Mouse (Mus musculus) kidney, embryonic 15.5 days (tissue): Measurements from ENCODE around the gene Ankrd11. TPM values are rescaled to one million over a fixed set of nuclear protein-coding genes. Genes with fewer than 3 reads are reported as not detected.

Experiments used
- ATAC-seq: fragments of 200-750 bp; cut with Nextera tagmentation; replicated peaks from 2 replicates; pipeline ENCODE4 v1.8.0; 2017; ENCODE audit warnings: moderate TSS enrichment; ENCODE audit not compliant: low FRiP score
- H3K27ac ChIP-seq: fragments of 300-500 bp; sonication (generic); 2 replicates; pipeline ENCODE4 v1.5.1; 2015; ENCODE audit warnings: mild to moderate bottlenecking, inconsistent platforms
- H3K27me3 ChIP-seq: fragments of 300-500 bp; sonication (generic); 2 replicates; pipeline ENCODE4 v1.6.1; 2015; ENCODE audit warnings: inconsistent platforms
- H3K36me3 ChIP-seq: fragments of 300-500 bp; sonication (generic); 2 replicates; pipeline ENCODE4 v1.6.1; 2015; ENCODE audit warnings: inconsistent platforms
- H3K4me1 ChIP-seq: fragments of 300-500 bp; sonication (generic); 2 replicates; pipeline ENCODE4 v1.6.1; 2015; ENCODE audit warnings: inconsistent platforms
- H3K4me2 ChIP-seq: fragments of 300-500 bp; sonication (generic); 2 replicates; pipeline ENCODE4 v1.6.1; 2015; ENCODE audit warnings: moderate library complexity, mild to moderate bottlenecking, inconsistent platforms
- H3K4me3 ChIP-seq: fragments of 300-500 bp; sonication (generic); replicated peaks from 2 replicates; pipeline ENCODE4 v1.5.1; 2015; ENCODE audit warnings: mild to moderate bottlenecking, inconsistent platforms
- H3K9ac ChIP-seq: fragments of 300-500 bp; sonication (generic); 2 replicates; pipeline ENCODE4 v1.6.1; 2015; ENCODE audit warnings: mild to moderate bottlenecking, inconsistent platforms
- H3K9me3 ChIP-seq: fragments of 300-500 bp; sonication (generic); replicated peaks from 2 replicates; pipeline ENCODE4 v1.6.1; 2016; ENCODE audit warnings: inconsistent platforms
- WGBS: fragments of 180-500 bp; shearing (Covaris S2); methylation state at CpG from one replicate; pipeline ENCODE4 v1.1.7; 2015; ENCODE audit warnings: mixed read lengths; 5-methylcytosine and 5-hydroxymethylcytosine counted together
- polyA plus RNA-seq: library from polyadenylated mRNA; unstranded; fragments of >200 nt; fragmentation: Nextera tagmentation; extraction: Ambion mirVana; gene quantifications from 2 replicates; pipeline ENCODE4 v1.2.1, GENCODE M21; 2015

The Ankrd11 gene
- polyA plus RNA-seq, 1 experiment from 2014 or later = 33.5 TPM

DNA sequence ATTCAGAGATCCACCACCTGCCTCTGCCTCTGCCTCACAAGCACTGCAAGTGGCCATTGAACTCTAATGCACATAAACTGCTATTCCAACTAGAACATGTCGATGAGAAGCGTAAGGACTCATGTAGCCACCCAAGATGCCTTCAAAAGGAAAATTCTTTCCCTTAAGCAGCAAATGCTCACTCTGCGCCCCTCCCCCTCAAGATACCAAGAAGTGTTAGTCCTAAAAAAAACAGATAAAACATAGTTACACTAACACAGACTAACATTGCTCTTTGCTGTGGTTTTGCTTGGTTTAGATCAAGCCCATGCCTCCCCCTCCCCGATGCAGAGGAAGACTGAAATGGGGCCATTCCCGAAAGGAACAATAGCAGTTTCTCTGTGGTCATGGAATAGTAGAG, 90.6 kb downstream of the Ankrd11 start:
- Histone ChIP-seq H3K4me1 (peaks cover 27% of the 10 kb centered on the region), H3K4me3 (no peak overlapping the region), H3K36me3 (no peaks in the 10 kb centered on the region), H3K9ac (no peak overlapping the region), H3K9me3 (no peaks in the 10 kb centered on the region), H3K27ac (no peak overlapping the region), H3K27me3 (no peaks in the 10 kb centered on the region), H3K4me2 (no peak overlapping the region)
- 89% methylated on average over 5 of the region's 5 CpGs for WGBS
- ATAC-seq = no peak

DNA sequence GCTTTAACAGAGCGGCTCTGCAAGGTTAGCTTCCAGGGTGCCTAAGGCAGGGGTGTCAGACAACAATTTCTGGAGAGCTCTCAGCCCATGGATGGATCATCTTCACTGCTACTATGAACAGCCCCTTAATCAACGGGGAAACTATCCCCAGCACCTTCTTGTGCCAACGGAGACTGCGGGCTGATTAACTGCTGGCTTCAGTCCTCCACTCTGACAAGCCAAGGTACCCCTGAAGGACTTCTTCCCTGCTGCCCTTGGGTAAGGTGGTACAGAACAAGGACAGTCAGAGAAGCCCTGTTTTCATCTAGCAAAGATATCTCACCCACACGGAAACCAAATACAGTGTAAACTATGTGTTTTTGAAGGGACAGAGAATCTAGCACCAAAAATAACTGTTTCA, 92.4 kb downstream of the Ankrd11 start:
- no peak for ATAC-seq
- no peak overlapping the region for H3K9ac ChIP-seq
- WGBS = 72% methylated on average over 5 of the region's 5 CpGs
- no peak overlapping the region for H3K27ac ChIP-seq
- H3K4me1 ChIP-seq = peaks cover 27% of the 10 kb centered on the region
- H3K9me3 ChIP-seq = no peaks in the 10 kb centered on the region
- H3K27me3 ChIP-seq = no peaks in the 10 kb centered on the region
- H3K36me3 ChIP-seq = no peaks in the 10 kb centered on the region
- no peak overlapping the region for H3K4me2 ChIP-seq
- no peak overlapping the region for H3K4me3 ChIP-seq

DNA sequence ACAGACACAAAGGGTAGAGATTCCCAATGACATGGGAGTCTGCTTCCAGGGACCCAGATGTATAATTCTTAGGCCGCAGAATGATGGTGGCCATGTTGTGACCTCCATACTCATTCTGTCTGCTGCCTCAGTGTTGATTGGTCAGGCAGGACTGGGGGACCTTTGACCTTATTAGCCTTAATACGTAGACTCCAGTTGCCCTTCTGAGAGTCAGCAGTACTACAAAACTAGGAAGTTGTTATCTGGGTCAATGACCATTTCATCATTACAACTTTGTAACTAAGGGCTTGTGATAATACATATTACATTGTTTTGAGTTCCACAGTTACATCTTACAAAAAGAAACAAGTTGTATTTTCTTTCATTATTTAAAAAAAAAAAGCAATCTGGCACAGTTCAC, 96.3 kb downstream of the Ankrd11 start:
- H3K4me1 ChIP-seq = peaks cover 23% of the 10 kb centered on the region

DNA sequence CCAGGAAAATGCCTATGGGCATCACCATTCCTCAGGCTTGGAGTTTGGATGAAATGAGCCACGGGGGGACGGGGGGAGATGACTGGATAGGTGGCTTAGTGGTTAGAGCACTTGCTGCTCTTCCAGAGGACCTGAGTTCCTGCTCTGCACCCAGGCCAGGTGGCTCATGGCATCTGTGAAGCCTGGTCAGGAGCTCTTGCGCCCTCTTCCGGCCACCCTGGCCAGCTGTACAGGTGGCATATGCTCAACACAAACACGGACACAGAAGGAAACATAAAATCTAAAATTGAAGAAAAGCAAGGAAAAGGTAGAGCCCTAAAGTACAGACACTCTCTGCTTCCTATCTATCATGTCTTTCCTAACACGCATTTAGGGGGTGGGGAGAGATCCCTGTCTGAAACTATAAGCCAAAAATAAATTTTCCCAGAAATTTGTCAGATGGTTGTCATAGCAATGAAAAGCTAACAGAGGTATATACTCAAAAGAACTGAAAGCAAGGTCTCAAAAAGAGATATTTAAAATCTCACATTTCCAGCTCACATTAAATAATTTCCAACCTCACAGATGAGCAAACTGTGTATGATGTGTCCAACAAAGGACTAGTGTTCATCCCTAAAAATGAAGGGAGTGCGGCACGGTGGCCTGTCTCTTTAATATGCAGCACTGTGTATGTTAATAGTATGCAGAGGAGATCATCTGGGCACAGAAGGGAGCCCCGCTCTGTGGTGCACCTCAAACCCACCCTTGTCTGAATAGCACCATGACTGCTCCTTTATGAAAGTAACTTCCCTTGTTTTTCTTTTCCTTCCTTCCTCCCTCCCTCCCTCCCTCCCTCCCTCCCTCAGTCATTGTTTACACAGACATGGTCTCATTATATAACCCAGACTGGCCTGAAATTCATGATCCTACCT, 99.0 kb downstream of the Ankrd11 start:
- no peaks in the 10 kb centered on the region for H3K36me3 ChIP-seq
- H3K27ac ChIP-seq = no peak overlapping the region
- H3K4me2 ChIP-seq = no peak overlapping the region
- H3K4me3 ChIP-seq = no peak overlapping the region
- no peaks in the 10 kb centered on the region for H3K27me3 ChIP-seq
- no peak for ATAC-seq
- H3K4me1 ChIP-seq = peaks cover 26% of the 10 kb centered on the region
- H3K9me3 ChIP-seq = no peaks in the 10 kb centered on the region
- H3K9ac ChIP-seq = no peak overlapping the region
- WGBS = 82% methylated on average over 9 of the region's 9 CpGs

More for the DNA sequence above, 96.3 kb downstream of the Ankrd11 start:
- Histone ChIP-seq H3K9ac (no peak overlapping the region), H3K9me3 (no peaks in the 10 kb centered on the region), H3K27ac (no peak overlapping the region), H3K4me2 (no peak overlapping the region), H3K27me3 (no peaks in the 10 kb centered on the region), H3K36me3 (no peaks in the 10 kb centered on the region), H3K4me3 (no peak overlapping the region)
- no peak for ATAC-seq
- WGBS = 79% methylated on average over 2 of the region's 2 CpGs

DNA sequence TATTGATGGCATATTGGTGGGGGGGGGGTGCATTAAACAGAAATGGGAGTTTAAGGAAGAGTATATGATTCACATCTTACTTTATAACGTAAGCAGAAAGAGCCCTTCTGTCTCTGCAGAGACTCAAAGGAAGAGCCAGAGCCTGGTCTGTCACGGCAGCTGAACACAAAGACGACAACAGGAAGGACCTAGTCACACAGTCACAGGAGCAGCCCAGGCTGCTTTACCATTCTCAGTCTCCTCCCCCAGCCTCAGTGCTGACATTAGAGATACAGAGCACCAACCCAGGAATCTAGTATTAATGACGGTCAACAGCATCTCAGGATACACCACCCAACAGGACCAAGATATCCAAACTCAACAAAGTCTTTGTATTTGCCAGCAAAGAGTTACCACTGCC, 103.5 kb downstream of the Ankrd11 start:
- H3K4me1 ChIP-seq = peaks cover 45% of the 10 kb centered on the region
- H3K9me3 ChIP-seq = no peaks in the 10 kb centered on the region
- H3K4me2 ChIP-seq = no peak overlapping the region
- WGBS = 18% methylated on average over 4 of the region's 4 CpGs
- no peaks in the 10 kb centered on the region for H3K27me3 ChIP-seq
- no peaks in the 10 kb centered on the region for H3K36me3 ChIP-seq
- ATAC-seq = 0 out of 2 replicates have a peak, but pooled peaks have one; percentile 64
- H3K9ac ChIP-seq = no peak overlapping the region
- peak overlapping the region; percentile 59 for H3K27ac ChIP-seq
- no peak overlapping the region for H3K4me3 ChIP-seq

DNA sequence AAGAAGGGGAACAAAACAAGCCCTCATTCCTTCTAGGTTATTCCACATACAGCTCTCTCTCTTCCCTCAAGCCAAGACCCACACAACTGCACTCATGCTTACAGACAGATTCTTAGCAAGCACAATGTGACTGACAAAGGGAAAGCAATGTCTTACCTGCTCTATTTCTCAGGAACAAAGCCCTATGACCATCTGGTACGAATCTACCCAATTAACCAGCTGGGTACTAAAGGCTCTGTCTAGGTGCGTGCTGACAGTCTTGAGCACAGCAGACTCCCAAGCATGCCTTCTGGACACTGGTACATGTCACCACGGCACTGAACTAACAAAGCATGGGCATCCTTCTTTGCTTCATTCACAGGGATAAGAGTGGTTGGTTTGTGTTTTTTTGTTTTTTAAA, 103.9 kb downstream of the Ankrd11 start:
- no peak overlapping the region for H3K9ac ChIP-seq
- H3K4me3 ChIP-seq = no peak overlapping the region
- H3K27ac ChIP-seq = peak overlapping the region; percentile 59
- H3K4me2 ChIP-seq = no peak overlapping the region
- 74% methylated on average over 3 of the region's 3 CpGs for WGBS
- no peak for ATAC-seq
- no peaks in the 10 kb centered on the region for H3K9me3 ChIP-seq
- H3K4me1 ChIP-seq = peaks cover 45% of the 10 kb centered on the region
- H3K27me3 ChIP-seq = no peaks in the 10 kb centered on the region
- H3K36me3 ChIP-seq = no peaks in the 10 kb centered on the region

DNA sequence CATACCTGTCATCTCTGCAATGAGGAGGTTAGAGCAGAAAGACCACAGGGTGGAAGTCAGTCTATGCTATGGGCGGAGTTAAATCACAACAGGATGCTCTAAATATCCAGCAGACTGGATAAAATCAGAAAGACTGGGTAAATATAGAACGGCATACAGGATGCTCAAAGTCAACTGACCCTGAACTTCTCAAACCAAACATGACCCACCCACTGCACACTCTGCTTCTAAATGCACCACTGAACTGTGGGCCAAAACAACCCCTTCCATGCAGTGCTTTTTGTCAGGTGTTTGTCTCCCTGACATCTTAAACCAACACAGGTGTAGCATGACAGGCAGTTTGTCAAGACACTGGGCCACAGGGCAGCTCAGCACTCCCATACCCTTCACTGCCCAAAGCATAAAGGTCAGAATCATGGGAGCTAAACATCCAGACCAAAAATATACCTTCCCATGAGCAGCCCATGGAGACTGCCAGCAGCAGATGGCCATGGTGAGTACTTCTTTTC, 104.5 kb downstream of the Ankrd11 start:
- ATAC-seq = no peak
- H3K4me2 ChIP-seq = no peak overlapping the region
- 52% methylated on average over 2 of the region's 2 CpGs for WGBS
- no peak overlapping the region for H3K4me3 ChIP-seq
- H3K9ac ChIP-seq = no peak overlapping the region
- H3K27me3 ChIP-seq = no peaks in the 10 kb centered on the region
- 0 out of 2 replicates have a peak overlapping the region, but pooled peaks have one; percentile 59 for H3K27ac ChIP-seq
- H3K9me3 ChIP-seq = no peaks in the 10 kb centered on the region
- H3K36me3 ChIP-seq = no peaks in the 10 kb centered on the region
- peaks cover 48% of the 10 kb centered on the region for H3K4me1 ChIP-seq

DNA sequence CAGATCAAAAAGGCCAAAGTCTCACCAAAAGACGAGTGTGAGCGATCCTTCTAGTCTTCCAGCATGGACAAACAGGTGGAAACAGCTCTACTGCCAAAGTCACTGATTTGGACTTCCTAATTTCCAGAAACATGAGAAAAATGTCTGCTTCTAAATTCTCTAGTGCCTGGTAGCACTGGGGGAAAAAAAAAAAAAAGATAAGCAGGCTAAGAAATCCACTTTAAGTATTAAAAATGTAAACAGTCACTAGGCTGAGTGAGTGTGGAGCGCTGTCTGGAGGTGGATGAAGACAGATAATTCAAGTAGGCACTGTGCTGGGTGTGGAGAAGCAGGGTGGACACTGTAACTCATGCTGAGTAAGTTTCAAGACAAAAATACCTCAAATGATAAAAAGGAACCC, 106.2 kb downstream of the Ankrd11 start:
- Histone ChIP-seq H3K9me3 (no peaks in the 10 kb centered on the region), H3K9ac (no peak overlapping the region), H3K4me3 (no peak overlapping the region), H3K27ac (no peak overlapping the region), H3K27me3 (no peaks in the 10 kb centered on the region), H3K4me1 (peaks cover 57% of the 10 kb centered on the region), H3K36me3 (no peaks in the 10 kb centered on the region), H3K4me2 (no peak overlapping the region)
- ATAC-seq = no peak
- WGBS = 87% methylated on average over 3 of the region's 3 CpGs

DNA sequence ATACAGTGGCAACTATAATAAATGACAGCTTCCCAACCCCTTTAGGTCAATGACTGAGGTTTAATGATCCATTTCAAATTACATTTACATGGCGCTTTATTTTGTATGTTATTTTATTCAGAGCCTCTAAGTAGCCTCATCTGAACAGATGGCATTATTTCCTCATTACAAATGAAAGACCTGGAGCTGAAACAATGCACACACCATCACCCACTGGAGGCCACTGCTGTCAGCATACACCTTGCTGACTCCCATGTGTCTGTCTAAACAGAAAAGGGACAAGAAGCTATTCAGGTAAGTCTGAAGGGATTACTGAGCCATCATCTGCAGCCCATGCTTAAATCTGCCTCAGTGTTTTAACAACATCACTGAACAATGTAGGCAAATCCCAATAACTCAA, 107.0 kb downstream of the Ankrd11 start:
- H3K9me3 ChIP-seq = no peaks in the 10 kb centered on the region
- no peak for ATAC-seq
- no peaks in the 10 kb centered on the region for H3K36me3 ChIP-seq
- no peak overlapping the region for H3K27ac ChIP-seq
- no peak overlapping the region for H3K4me3 ChIP-seq
- peaks cover 56% of the 10 kb centered on the region for H3K4me1 ChIP-seq
- H3K4me2 ChIP-seq = no peak overlapping the region
- no peaks in the 10 kb centered on the region for H3K27me3 ChIP-seq
- H3K9ac ChIP-seq = no peak overlapping the region
- WGBS = 38% methylated on average over 1 of the region's 1 CpGs

DNA sequence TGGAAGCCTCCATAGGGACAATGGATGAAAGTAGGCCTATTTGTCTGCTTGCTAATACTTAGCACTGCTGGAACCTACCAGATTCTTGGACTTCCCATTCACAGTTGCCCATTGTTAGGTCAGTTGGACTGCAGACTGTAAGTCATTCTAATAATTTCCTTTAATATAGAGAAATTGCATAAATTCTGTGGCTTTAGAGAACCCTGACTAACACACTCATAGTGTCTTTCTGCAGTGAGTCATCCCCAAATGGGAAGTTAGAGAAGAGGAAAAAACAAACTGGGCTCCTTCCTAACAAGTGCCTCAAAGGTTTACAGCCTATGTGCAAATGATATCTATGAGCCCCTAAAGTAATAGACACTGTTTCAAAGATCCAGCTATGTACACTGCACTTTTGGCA, 108.1 kb downstream of the Ankrd11 start:
- Histone ChIP-seq H3K4me2 (no peak overlapping the region), H3K27me3 (no peaks in the 10 kb centered on the region), H3K9me3 (no peaks in the 10 kb centered on the region), H3K36me3 (0 out of 2 replicates have a peak, but pooled peaks cover under 1% of the 10 kb centered on the region), H3K27ac (no peak overlapping the region), H3K9ac (no peak overlapping the region), H3K4me3 (no peak overlapping the region), H3K4me1 (peaks cover 46% of the 10 kb centered on the region)
- ATAC-seq = no peak

DNA sequence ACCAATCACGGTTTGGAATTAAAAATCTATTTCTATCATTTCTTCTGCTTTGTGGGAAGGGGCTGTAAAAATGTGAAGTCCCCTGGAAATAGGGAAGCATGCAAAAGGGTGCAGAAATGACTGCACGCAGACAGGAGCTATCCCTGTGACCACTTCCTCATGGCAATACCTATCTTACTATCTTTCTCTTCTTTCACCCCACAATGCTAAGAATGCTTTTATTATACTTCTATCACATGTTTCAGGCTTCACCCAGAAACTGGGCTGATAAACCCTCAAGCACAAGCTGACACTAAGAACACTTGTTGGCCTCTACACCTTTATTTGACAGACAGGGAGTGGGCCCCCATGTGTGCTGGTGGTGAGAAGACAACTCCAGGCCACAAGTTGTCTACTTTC, 109.5 kb downstream of the Ankrd11 start:
- no peaks in the 10 kb centered on the region for H3K9me3 ChIP-seq
- 0 out of 2 replicates have a peak, but pooled peaks cover 7% of the 10 kb centered on the region for H3K36me3 ChIP-seq
- no peak overlapping the region for H3K4me2 ChIP-seq
- H3K27ac ChIP-seq = no peak overlapping the region
- no peak for ATAC-seq
- no peak overlapping the region for H3K9ac ChIP-seq
- no peak overlapping the region for H3K4me3 ChIP-seq
- WGBS = 89% methylated on average over 2 of the region's 2 CpGs
- H3K4me1 ChIP-seq = peaks cover 39% of the 10 kb centered on the region
- no peaks in the 10 kb centered on the region for H3K27me3 ChIP-seq

DNA sequence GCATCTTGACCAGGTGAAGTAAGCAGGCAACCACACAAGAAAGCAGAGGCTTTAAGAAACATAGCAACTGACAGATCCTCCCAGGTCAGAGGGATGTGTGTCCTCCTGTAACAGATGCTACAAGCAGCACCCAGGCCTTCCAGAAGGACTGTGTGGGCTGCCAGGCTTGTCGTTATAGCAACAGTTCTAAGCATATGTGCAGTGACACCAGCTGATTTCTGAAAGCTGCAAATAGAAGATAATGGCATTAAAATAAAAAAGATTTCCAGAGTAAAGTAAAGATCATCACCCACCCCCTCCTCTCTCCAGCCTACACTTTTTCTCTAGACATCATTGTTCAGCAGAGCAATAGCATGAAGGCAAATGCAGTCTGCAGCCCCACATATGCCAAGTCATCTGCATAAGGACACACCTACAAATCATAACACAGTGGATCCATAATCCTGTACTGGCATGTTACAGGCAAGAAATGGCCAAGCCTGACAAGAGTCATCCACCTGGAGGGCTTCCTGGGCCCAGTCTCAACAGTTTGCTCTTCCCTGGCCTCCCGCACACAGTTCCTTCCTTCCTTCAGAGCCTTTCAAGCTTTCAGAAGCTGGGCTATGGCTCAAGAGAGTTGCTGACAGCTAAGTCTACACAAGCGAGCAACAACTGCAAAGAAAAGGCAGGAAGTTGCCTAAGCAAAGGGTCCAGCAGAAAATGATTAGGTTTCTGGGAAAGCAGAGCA, 110.1 kb downstream of the Ankrd11 start:
- no peak for ATAC-seq
- WGBS = 69% methylated on average over 3 of the region's 3 CpGs
- H3K4me2 ChIP-seq = no peak overlapping the region
- peaks cover 35% of the 10 kb centered on the region for H3K4me1 ChIP-seq
- no peaks in the 10 kb centered on the region for H3K27me3 ChIP-seq
- no peaks in the 10 kb centered on the region for H3K9me3 ChIP-seq
- no peak overlapping the region for H3K4me3 ChIP-seq
- H3K9ac ChIP-seq = no peak overlapping the region
- 0 out of 2 replicates have a peak, but pooled peaks cover 9% of the 10 kb centered on the region for H3K36me3 ChIP-seq
- no peak overlapping the region; the same call in 1 of the 2 replicates for H3K27ac ChIP-seq
